Mouse (Mus musculus) E14TG2a.4 (cell line): ENCODE data around the gene Ttc12.

Experiments
- CTCF ChIP-seq: conservative IDR thresholded peaks from 2 replicates; pipeline ENCODE4 v1.5.1; 2014; ENCODE audit warnings: low read length
- POU5F1 ChIP-seq: IDR thresholded peaks from 2 replicates; pipeline ENCODE4 v1.6.1; 2014; ENCODE audit warnings: low read length, borderline replicate concordance

GRCm38 (mm10) chr9:49530739-49531138, 44.7 kb upstream of the Ttc12 start:
- TF ChIP-seq CTCF: no peak
- TF ChIP-seq POU5F1: no peak
